Mouse (Mus musculus) intestine, embryonic 14.5 days (tissue): ENCODE data around the gene Dnaic1. TPM values are rescaled to one million over a fixed set of nuclear protein-coding genes. Genes with fewer than 3 reads are reported as not detected.

ENCODE experiments used
- ATAC-seq: fragments of 200-750 bp; cut with Nextera tagmentation; replicated peaks from 2 replicates; pipeline ENCODE4 v1.8.0; 2017; ENCODE audit warnings: low read depth, moderate number of reproducible peaks, moderate TSS enrichment, moderate library complexity; ENCODE audit not compliant: low FRiP score, low TSS enrichment
- DNase-seq: peaks from one replicate; pipeline ENCODE4 v3.0.0-alpha.2; 2018; ENCODE audit warnings: low spot score
- H3K27ac ChIP-seq: fragments of 300-500 bp; sonication (generic); 2 replicates; pipeline ENCODE4 v1.5.1; 2014; ENCODE audit warnings: low read depth, mild to moderate bottlenecking, control low read depth
- H3K27me3 ChIP-seq: fragments of 300-500 bp; sonication (generic); replicated peaks from 2 replicates; pipeline ENCODE4 v1.6.1; 2014; ENCODE audit warnings: low read length, control low read depth; ENCODE audit not compliant: control insufficient read depth, insufficient read depth
- H3K36me3 ChIP-seq: fragments of 300-500 bp; sonication (generic); 2 replicates; pipeline ENCODE4 v1.6.1; 2014; ENCODE audit warnings: low read length, control low read depth; ENCODE audit not compliant: control insufficient read depth, insufficient read depth
- H3K4me1 ChIP-seq: fragments of 300-500 bp; sonication (generic); replicated peaks from 2 replicates; pipeline ENCODE4 v1.6.1; 2014; ENCODE audit warnings: low read length, control low read depth, mixed read lengths; ENCODE audit not compliant: control insufficient read depth, insufficient read depth
- H3K4me2 ChIP-seq: fragments of 300-500 bp; sonication (generic); 2 replicates; pipeline ENCODE4 v1.6.1; 2014; ENCODE audit warnings: low read length
- H3K4me3 ChIP-seq: fragments of 300-500 bp; sonication (generic); 2 replicates; pipeline ENCODE4 v1.5.1; 2014; ENCODE audit warnings: low read depth, low read length, control low read depth, mixed read lengths
- H3K9ac ChIP-seq: fragments of 300-500 bp; sonication (generic); 2 replicates; pipeline ENCODE4 v1.6.1; 2014; ENCODE audit warnings: mild to moderate bottlenecking, low read length
- H3K9me3 ChIP-seq: fragments of 300-500 bp; sonication (generic); 2 replicates; pipeline ENCODE4 v1.6.1; 2016; ENCODE audit warnings: low read length, control low read depth; ENCODE audit not compliant: control insufficient read depth
- WGBS: fragments of 180-500 bp; shearing (Covaris S2); extraction: QIAGEN DNeasy Blood & Tissue Kit; methylation state at CpG from one replicate; pipeline ENCODE4 v1.1.7; 2014; 5-methylcytosine and 5-hydroxymethylcytosine counted together
- polyA plus RNA-seq: library from polyadenylated mRNA; unstranded; fragments of >200 nt; fragmentation: Nextera tagmentation; extraction: Ambion mirVana; gene quantifications from 2 replicates; pipeline ENCODE4 v1.2.1, GENCODE M21; 2014

The Dnaic1 gene
- polyA plus RNA-seq, 1 experiment from 2014 or later: 3.4 TPM

DNA sequence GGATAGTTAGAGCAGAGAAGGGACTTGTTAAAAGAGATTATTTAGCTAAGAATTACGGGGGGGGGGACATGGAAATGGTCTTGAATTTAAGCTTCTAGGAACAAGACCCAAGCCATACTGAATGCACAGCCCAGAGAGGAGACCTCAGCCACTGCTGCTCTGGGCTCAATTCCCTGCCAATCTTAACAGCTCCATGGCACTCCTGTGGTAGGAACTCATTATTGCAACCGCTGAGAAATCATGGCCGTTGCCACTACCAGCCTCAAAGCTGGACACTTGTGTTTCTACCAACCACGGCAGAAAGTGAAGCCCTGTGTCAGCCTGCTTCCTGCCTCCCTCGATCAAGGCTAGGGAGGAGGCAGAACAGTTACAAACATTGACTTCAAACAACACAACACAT, 75.9 kb downstream of the Dnaic1 start:
- ATAC-seq (no peak), DNase-seq (no peak)
- Histone ChIP-seq H3K4me3 (no peak overlapping the region), H3K9ac (no peak overlapping the region), H3K27me3 (no peaks in the 10 kb centered on the region), H3K4me2 (no peak overlapping the region), H3K27ac (no peak overlapping the region), H3K36me3 (no peaks in the 10 kb centered on the region), H3K9me3 (no peaks in the 10 kb centered on the region), H3K4me1 (0 out of 2 replicates have a peak, but pooled peaks cover under 1% of the 10 kb centered on the region)
- 28% methylated on average over 5 of the region's 5 CpGs for WGBS

- Histone ChIP-seq H3K36me3 (no peaks in the 10 kb centered on the region), H3K4me2 (no peak overlapping the region), H3K4me1 (no peaks in the 10 kb centered on the region), H3K27me3 (no peaks in the 10 kb centered on the region), H3K9me3 (no peaks in the 10 kb centered on the region), H3K27ac (no peak overlapping the region), H3K9ac (no peak overlapping the region), H3K4me3 (no peak overlapping the region)
- ATAC-seq (no peak), DNase-seq (no peak)
- 49% methylated on average over 4 of the region's 4 CpGs for WGBS
Measured at GRCm38 (mm10) chr4:41648157-41648556, 78.6 kb downstream of the Dnaic1 start.

- Histone ChIP-seq H3K4me3 (no peak overlapping the region), H3K4me2 (no peak overlapping the region)
- 74% methylated on average over 7 of the region's 7 CpGs for WGBS
Measured at GRCm38 (mm10) chr4:41648627-41649026, 79.1 kb downstream of the Dnaic1 start.

DNA sequence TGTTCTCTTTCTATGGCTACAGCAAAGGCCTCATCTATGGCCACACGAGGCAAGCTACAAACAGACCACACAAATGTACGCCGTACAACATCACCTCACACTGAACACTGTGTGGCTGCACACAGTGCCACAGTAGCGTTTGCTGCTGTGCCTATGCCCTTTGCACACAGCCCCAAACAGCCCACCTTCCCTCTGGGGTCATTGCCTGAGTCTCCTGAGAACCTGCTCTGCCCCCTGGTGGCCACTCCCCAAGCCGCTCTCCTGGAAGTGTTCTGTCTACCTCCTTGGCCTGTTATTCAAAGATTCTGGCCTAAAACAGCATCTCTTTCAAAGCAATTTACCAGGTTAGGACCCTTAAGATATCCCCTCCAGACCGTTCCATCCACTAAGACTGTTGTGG, 83.7 kb downstream of the Dnaic1 start:
- H3K27ac ChIP-seq: no peak overlapping the region
- DNase-seq (peak; percentile 82), ATAC-seq (0 out of 2 replicates have a peak, but pooled peaks have one; percentile 40)
- H3K27me3 ChIP-seq: no peaks in the 10 kb centered on the region
- H3K9me3 ChIP-seq: no peaks in the 10 kb centered on the region
- H3K9ac ChIP-seq: no peak overlapping the region
- WGBS: 38% methylated on average over 6 of the region's 6 CpGs
- H3K36me3 ChIP-seq: peaks cover 3% of the 10 kb centered on the region; the same call in 1 of the 2 replicates
- H3K4me3 ChIP-seq: no peak overlapping the region
- H3K4me2 ChIP-seq: no peak overlapping the region
- H3K4me1 ChIP-seq: peaks cover 4% of the 10 kb centered on the region; the same call in 1 of the 2 replicates

More at GRCm38 (mm10) chr4:41648627-41649026, 79.1 kb downstream of the Dnaic1 start:
- H3K9me3 ChIP-seq: no peaks in the 10 kb centered on the region
- no peaks in the 10 kb centered on the region for H3K4me1 ChIP-seq
- H3K27me3 ChIP-seq: no peaks in the 10 kb centered on the region
- no peak overlapping the region for H3K27ac ChIP-seq
- DNase-seq (no peak), ATAC-seq (no peak)
- H3K36me3 ChIP-seq: no peaks in the 10 kb centered on the region
- no peak overlapping the region for H3K9ac ChIP-seq

- H3K27me3 ChIP-seq: no peaks in the 10 kb centered on the region
- peaks cover 4% of the 10 kb centered on the region; the same call in 1 of the 2 replicates for H3K36me3 ChIP-seq
- no peaks in the 10 kb centered on the region for H3K9me3 ChIP-seq
- peaks cover 7% of the 10 kb centered on the region for H3K4me1 ChIP-seq
- DNase-seq (no peak), ATAC-seq (no peak)
- H3K9ac ChIP-seq: no peak overlapping the region
- H3K4me3 ChIP-seq: no peak overlapping the region
- WGBS: 67% methylated on average over 6 of the region's 6 CpGs
- H3K4me2 ChIP-seq: no peak overlapping the region
- no peak overlapping the region for H3K27ac ChIP-seq
Measured at GRCm38 (mm10) chr4:41653730-41654129, 84.2 kb downstream of the Dnaic1 start.

DNA sequence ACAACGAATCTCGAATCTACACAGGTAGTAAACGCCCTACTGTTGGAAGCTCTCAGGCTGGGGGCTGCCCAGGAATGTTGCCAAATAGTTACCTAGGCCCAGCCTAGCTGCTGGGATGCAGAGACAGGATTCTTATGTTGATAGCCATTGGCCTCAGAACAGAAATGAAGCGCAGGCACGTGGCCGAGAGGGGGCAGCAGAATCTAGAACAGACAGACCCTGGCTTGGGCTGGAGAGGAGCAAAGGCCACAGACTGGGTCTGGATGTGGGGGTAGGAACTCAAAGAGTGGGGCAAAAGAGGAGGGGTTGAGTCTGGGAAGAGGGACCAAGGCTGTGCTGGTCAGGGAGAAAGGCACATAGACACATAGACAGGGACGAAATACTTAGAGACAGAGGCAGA, 84.6 kb downstream of the Dnaic1 start:
- ATAC-seq: no peak

DNA sequence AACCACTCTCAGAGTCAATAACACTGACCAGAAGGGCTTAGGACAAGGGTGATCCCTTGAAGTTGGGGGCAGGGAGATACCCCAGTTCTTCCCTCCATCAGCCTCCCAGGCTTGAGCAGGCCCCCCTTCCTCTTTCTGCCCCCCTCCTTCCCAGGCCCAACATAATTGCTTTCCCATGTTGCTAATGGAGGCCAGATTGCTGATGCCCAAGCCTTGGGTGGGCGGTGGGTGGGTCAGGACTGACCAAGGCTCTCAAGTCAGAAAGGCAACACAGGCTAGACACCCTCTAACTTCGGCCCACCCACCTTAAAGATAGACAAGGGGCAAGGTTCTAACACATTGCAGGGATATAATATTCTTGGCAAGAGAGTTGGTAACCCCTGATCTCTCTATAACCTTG, 86.0 kb downstream of the Dnaic1 start:
- Histone ChIP-seq H3K9ac (no peak overlapping the region), H3K36me3 (peaks cover 4% of the 10 kb centered on the region; the same call in 1 of the 2 replicates), H3K27me3 (no peaks in the 10 kb centered on the region), H3K4me2 (no peak overlapping the region), H3K27ac (no peak overlapping the region), H3K4me1 (peaks cover 15% of the 10 kb centered on the region), H3K9me3 (no peaks in the 10 kb centered on the region), H3K4me3 (no peak overlapping the region)
- ATAC-seq (no peak), DNase-seq (no peak)
- 77% methylated on average over 2 of the region's 2 CpGs for WGBS

More for the DNA sequence above, 84.6 kb downstream of the Dnaic1 start:
- no peaks in the 10 kb centered on the region for H3K9me3 ChIP-seq
- no peaks in the 10 kb centered on the region for H3K27me3 ChIP-seq
- H3K9ac ChIP-seq: no peak overlapping the region
- H3K4me2 ChIP-seq: no peak overlapping the region
- H3K4me3 ChIP-seq: no peak overlapping the region
- peaks cover 4% of the 10 kb centered on the region; the same call in 1 of the 2 replicates for H3K36me3 ChIP-seq
- peak; percentile 78 for DNase-seq
- H3K27ac ChIP-seq: no peak overlapping the region
- WGBS: 9% methylated on average over 7 of the region's 7 CpGs
- H3K4me1 ChIP-seq: peaks cover 10% of the 10 kb centered on the region

GRCm38 (mm10) chr4:41658566-41659384, 89.2 kb downstream of the Dnaic1 start:
- H3K27me3 ChIP-seq: no peaks in the 10 kb centered on the region
- ATAC-seq: peak; percentile 33; the same call in 1 of the 2 replicates
- peaks cover 31% of the 10 kb centered on the region for H3K4me1 ChIP-seq
- no peak overlapping the region for H3K27ac ChIP-seq
- H3K4me2 ChIP-seq: no peak overlapping the region
- no peak for DNase-seq
- H3K9ac ChIP-seq: no peak overlapping the region
- H3K36me3 ChIP-seq: peaks cover 4% of the 10 kb centered on the region; the same call in 1 of the 2 replicates
- H3K4me3 ChIP-seq: no peak overlapping the region
- no peaks in the 10 kb centered on the region for H3K9me3 ChIP-seq
- 17% methylated on average over 20 of the region's 25 CpGs for WGBS
